Mouse (Mus musculus) olfactory bulb, adult 2 months (tissue): ENCODE results near the gene U2af1l4.

ENCODE experiments used
- CTCF ChIP-seq: fragments of 200-500 bp; IDR thresholded peaks from 2 replicates; pipeline ENCODE4 v1.5.1; 2012; ENCODE audit warnings: low read depth, mild to moderate bottlenecking, low read length, moderate library complexity; ENCODE audit not compliant: insufficient read depth
- POLR2A ChIP-seq: fragments of 200-500 bp; IDR thresholded peaks from 2 replicates; pipeline ENCODE4 v1.6.1; 2012; ENCODE audit warnings: mild to moderate bottlenecking, low read depth, low read length, moderate library complexity; ENCODE audit not compliant: insufficient read depth

- no peak for TF ChIP-seq CTCF
- TF ChIP-seq POLR2A = no peak
Measured at GRCm38 (mm10) chr7:30522871-30523270, 40.2 kb upstream of the U2af1l4 start.
